Mouse (Mus musculus) heart, adult 2 months (tissue): ENCODE results near the gene Cacul1.

ENCODE experiments used
- CTCF ChIP-seq: fragments of 200-600 bp; IDR thresholded peaks from 2 replicates; pipeline ENCODE4 v1.8.1; 2022; ENCODE audit warnings: antibody characterized with exemption, mild to moderate bottlenecking, moderate library complexity
- EP300 ChIP-seq: fragments of 200-500 bp; IDR thresholded peaks from 2 replicates; pipeline ENCODE4 v1.6.1; 2011; ENCODE audit warnings: low read depth, low read length, control low read depth; ENCODE audit not compliant: insufficient read depth
- POLR2A ChIP-seq: fragments of 200-500 bp; IDR thresholded peaks from 2 replicates; pipeline ENCODE4 v1.6.1; 2011; ENCODE audit warnings: mild to moderate bottlenecking, low read depth, low read length, control low read depth; ENCODE audit not compliant: insufficient read depth

DNA sequence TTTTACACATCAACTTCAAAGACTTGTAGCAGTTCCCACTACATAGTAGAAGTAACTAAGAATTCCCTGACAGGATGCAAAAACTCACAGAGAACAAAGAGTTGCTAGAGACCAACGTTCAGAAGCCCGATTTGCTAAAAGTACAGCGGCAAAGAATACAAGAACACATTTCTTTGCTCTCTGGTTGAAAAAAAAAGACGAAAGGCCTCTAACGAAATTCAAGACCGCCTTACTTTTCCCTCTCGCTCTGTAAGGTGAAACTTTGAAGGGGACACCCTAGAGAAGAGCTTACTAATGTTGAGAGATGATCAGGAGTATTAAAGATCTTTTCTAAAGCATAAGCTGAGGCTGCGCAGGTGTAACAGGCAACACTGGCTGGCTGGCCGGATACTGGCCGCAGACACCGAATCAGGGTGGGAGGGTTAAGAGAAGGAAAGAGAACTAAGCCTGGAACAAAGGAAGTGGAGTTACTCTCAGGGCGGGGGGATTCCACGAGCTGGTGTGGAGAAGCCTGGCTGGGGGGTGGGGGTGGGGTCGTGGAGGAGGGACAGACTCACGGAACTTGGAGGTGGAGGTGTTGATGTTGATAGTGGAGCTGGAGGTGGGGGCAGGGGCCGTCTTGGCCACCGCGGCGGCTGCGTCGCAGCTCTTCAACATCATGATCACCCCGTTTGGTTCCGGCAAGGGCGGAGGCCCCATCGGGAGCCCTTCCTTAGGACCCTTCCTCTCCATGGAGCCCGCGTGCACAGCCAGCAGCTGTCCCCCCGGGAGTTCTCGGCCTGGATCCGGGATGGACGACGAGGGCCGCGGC is 849 bp downstream of the Cacul1 start:
- TF ChIP-seq CTCF = no peak
- no peak for TF ChIP-seq EP300
- no peak for TF ChIP-seq POLR2A
